Mouse (Mus musculus): Measurements from ENCODE around the gene Ift27. TPM values are rescaled to one million over a fixed set of nuclear protein-coding genes. Genes with fewer than 3 reads are reported as not detected.

Ift27 gene
- total RNA-seq, 2 experiments from 2014 or later = 10.8 to 53.3 TPM

DNA sequence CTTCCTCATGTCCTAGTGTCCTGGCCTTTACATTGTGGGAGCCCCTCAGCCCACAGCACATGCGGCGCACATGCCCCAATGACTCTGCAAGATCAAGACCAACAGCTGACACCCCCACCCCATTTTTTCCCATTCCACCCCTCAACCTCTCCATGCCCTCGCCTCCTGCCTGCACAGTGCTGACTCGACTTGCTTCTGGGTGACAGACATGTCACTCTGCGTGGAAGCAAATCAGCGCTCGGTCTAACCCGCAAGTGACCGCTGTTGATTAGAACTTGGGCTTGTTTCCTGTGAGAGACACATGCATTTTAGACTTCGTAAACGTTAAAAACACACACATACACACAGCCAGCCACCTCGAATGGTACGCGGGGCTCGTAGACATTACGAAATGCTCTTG lies 56.2 kb downstream of the Ift27 start:
- no peak for ATAC-seq (replicated peaks; ENCODE audit: poor library complexity, severe bottlenecking)

DNA sequence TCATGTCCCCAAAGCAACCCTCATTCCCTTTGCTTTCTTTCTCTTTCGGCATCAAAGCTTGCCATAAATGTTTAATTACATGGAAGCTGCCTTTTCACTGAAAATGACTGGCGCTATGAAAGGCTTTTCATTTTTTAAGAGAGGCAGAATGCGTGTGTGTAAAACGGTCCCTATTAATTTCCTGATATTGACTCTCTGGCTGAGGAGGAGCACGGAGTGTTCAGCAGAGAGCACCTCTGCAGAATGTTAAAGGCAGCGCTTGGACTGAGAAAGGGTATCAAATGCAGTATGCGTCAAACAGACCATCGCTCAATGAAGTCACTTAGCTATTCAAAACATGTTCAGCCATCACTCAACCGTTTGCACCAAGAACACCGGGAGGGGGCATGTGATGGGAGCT lies 57.0 kb downstream of the Ift27 start:
- no peak for ATAC-seq (replicated peaks; ENCODE audit: poor library complexity, severe bottlenecking)

DNA sequence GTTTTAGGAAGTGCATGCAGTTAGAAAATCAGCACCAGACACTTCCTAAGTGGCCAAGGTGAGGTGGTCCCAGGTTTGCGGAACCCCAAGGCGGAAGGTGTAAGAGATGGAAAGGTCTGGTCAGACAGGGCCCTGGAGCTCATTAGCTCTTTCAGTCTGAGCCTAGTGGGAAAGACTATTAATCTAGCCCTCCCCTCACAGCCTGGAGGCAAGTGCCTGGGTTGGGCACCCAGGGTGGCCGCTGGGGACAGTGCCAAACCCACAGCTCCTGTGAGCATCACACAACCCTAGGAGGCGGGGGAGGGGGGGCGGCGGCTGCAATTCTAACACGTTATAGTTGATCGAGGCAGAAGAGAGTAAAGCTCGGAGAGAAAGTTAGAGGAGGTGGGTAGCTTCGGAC lies 57.7 kb downstream of the Ift27 start:
- ATAC-seq (replicated peaks; ENCODE audit: poor library complexity, severe bottlenecking) = no peak

Other genes starting within 250 kb of the Ift27 start
- gene Txn2, start 245.1 kb downstream of the Ift27 start, total RNA-seq (2014; fragmentation: Nextera tagmentation) = 214 and 226 TPM in 2 replicates
- 65.7 and 89.0 TPM in 2 replicates for gene Txn2, start 245.1 kb downstream of the Ift27 start, total RNA-seq (2017)
- 10.1 and 18.2 TPM in 2 replicates for gene Foxred2, start 217.4 kb downstream of the Ift27 start, total RNA-seq (2014; fragmentation: Nextera tagmentation)
- gene Foxred2, start 217.4 kb downstream of the Ift27 start, total RNA-seq (2017) = 16.0 and 18.5 TPM in 2 replicates
- 190 and 212 TPM in 2 replicates for gene Eif3d, start 203.3 kb downstream of the Ift27 start, total RNA-seq (2014; fragmentation: Nextera tagmentation)
- 219 and 227 TPM in 2 replicates for gene Eif3d, start 203.3 kb downstream of the Ift27 start, total RNA-seq (2017)
- not detected in 2 replicates for gene Cacng2, start 54.1 kb downstream of the Ift27 start, total RNA-seq (2014; fragmentation: Nextera tagmentation)
- gene Cacng2, start 54.1 kb downstream of the Ift27 start, total RNA-seq (2017) = not detected in 2 replicates
- not detected in 2 replicates for gene Pvalb, start 32.3 kb upstream of the Ift27 start, total RNA-seq (2014; fragmentation: Nextera tagmentation)
- not detected in 2 replicates for gene Pvalb, start 32.3 kb upstream of the Ift27 start, total RNA-seq (2017)
- gene Ncf4, start 70.7 kb upstream of the Ift27 start, total RNA-seq (2014; fragmentation: Nextera tagmentation) = 122 and 173 TPM in 2 replicates
- 73.5 and 77.6 TPM in 2 replicates for gene Ncf4, start 70.7 kb upstream of the Ift27 start, total RNA-seq (2017)
- 7.8 and 10.7 TPM in 2 replicates for gene Csf2rb2, start 131.6 kb upstream of the Ift27 start, total RNA-seq (2014; fragmentation: Nextera tagmentation)
- gene Csf2rb2, start 131.6 kb upstream of the Ift27 start, total RNA-seq (2017) = 1.6 and 4.1 TPM in 2 replicates
- gene Csf2rb, start 151.6 kb upstream of the Ift27 start, total RNA-seq (2014; fragmentation: Nextera tagmentation) = 90.5 and 114 TPM in 2 replicates
- gene Csf2rb, start 151.6 kb upstream of the Ift27 start, total RNA-seq (2017) = 57.3 and 137 TPM in 2 replicates
- gene Tex33, start 221.8 kb upstream of the Ift27 start, total RNA-seq (2014; fragmentation: Nextera tagmentation) = not detected in 2 replicates
- not detected in 2 replicates for gene Tex33, start 221.8 kb upstream of the Ift27 start, total RNA-seq (2017)
- gene Tst, start 231.8 kb upstream of the Ift27 start, total RNA-seq (2014; fragmentation: Nextera tagmentation) = 18.7 and 29.9 TPM in 2 replicates
- 12.6 and 16.5 TPM in 2 replicates for gene Tst, start 231.8 kb upstream of the Ift27 start, total RNA-seq (2017)
- gene Mpst, start 232.3 kb upstream of the Ift27 start, total RNA-seq (2014; fragmentation: Nextera tagmentation) = 8.4 and 9.1 TPM in 2 replicates
- 26.2 and 30.2 TPM in 2 replicates for gene Mpst, start 232.3 kb upstream of the Ift27 start, total RNA-seq (2017)